Comparison of ENCODE assay signal across 8 mouse cellular contexts in the genomic region with DNA sequence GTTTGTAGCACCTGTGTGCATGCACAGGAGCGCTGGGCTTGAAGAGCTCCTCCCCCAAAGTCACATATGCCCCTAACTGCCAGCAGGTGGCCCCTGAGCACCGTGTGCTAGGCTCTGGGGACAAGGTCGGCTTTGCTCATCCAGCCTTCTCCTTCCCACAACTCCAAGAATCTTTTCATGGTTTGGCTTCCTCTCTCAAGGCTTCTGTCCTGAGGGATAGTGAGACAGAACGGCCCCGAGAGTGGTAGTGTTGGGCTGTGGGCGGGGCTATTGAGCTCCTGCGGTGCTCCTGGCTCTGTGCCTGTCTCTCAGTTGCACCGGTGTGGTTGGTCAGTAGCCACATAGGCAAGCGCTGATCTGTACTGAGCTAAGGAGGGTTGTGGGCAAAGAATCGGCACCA.
A peak's percentile ranks its signal among the peaks of the same experiment; 100 is the strongest.
DNase-seq lines count a peak whose midpoint lies in the region; ATAC-seq and TF ChIP-seq lines count a peak whose summit lies in the region.

No protein-coding gene starts in this region.

- peaks cover 0 to 2% of the 10 kb centered on the region in 2 experiments; a peak in 1 of 4 replicates for H3K4me1 ChIP-seq in ES-E14 (ENCODE audit: control insufficient read depth in 2 of 2, insufficient read depth in 2 of 2, low read length in 2 of 2, poor library complexity in 1 of 2)
- peaks cover 8% of the 10 kb centered on the region for H3K4me1 ChIP-seq in forebrain, embryonic 10.5 days
- H3K4me1 ChIP-seq in hindbrain, embryonic 10.5 days (replicated peaks): peaks cover 7% of the 10 kb centered on the region; the same call in 1 of the 2 replicates
- peaks cover 4% of the 10 kb centered on the region for H3K4me1 ChIP-seq in lung, embryonic 15.5 days

- peak; percentile 73 for DNase-seq in ES-E14 (ENCODE audit: low read depth, low spot score)
- peak; percentile 65 to 70 for DNase-seq in adrenal gland, postnatal 36 days
- peak; percentile 62 for DNase-seq in forebrain, embryonic 10.5 days (ENCODE audit: extremely low spot score, low spot score)
- DNase-seq in hindbrain, embryonic 10.5 days (ENCODE audit: low spot score): peak; percentile 66
- DNase-seq in layer of hippocampus, adult 8-10 months (ENCODE audit: low spot score in 2 of 2): peak; percentile 18 to 48
- peak; percentile 45 for DNase-seq in ovary, postnatal 36 days (ENCODE audit: low spot score)

- no peak overlapping the region for H3K27ac ChIP-seq in ES-E14 (ENCODE audit: insufficient read depth, low read depth, low read length, poor library complexity, severe bottlenecking)
- peak overlapping the region; percentile 86 for H3K27ac ChIP-seq in forebrain, embryonic 10.5 days
- peak overlapping the region; percentile 83 for H3K27ac ChIP-seq in hindbrain, embryonic 10.5 days
- no peak overlapping the region for H3K27ac ChIP-seq in lung, embryonic 15.5 days

- peak overlapping the region; percentile 60 for H3K4me2 ChIP-seq in lung, embryonic 15.5 days

- no peaks in the 10 kb centered on the region for H3K27me3 ChIP-seq in forebrain, embryonic 10.5 days (ENCODE audit: poor library complexity, severe bottlenecking)
- H3K27me3 ChIP-seq in hindbrain, embryonic 10.5 days (ENCODE audit: insufficient read depth, poor library complexity, severe bottlenecking): no peaks in the 10 kb centered on the region
- H3K27me3 ChIP-seq in lung, embryonic 15.5 days: no peaks in the 10 kb centered on the region

- H3K4me3 ChIP-seq in ES-E14 (ENCODE audit: insufficient read depth in 1 of 2, low read depth in 1 of 2, low read length in 2 of 2, poor library complexity in 1 of 2, severe bottlenecking in 1 of 2): peak overlapping the region in 1 of 2 experiments; percentile 58; a peak in 2 of 4 replicates
- peak overlapping the region; percentile 33 for H3K4me3 ChIP-seq in forebrain, embryonic 10.5 days
- H3K4me3 ChIP-seq in hindbrain, embryonic 10.5 days: no peak overlapping the region; the same call in 1 of the 2 replicates
- H3K4me3 ChIP-seq in lung, embryonic 15.5 days: peak overlapping the region; percentile 28

- H3K36me3 ChIP-seq in ES-E14 (ENCODE audit: control insufficient read depth, insufficient read depth, low read length, poor library complexity, severe bottlenecking): no peaks in the 10 kb centered on the region
- no peaks in the 10 kb centered on the region for H3K36me3 ChIP-seq in forebrain, embryonic 10.5 days (replicated peaks)
- no peaks in the 10 kb centered on the region for H3K36me3 ChIP-seq in hindbrain, embryonic 10.5 days
- H3K36me3 ChIP-seq in lung, embryonic 15.5 days: no peaks in the 10 kb centered on the region

- H3K9me3 ChIP-seq in ES-E14 (ENCODE audit: control insufficient read depth, insufficient read depth, low read depth, low read length): no peaks in the 10 kb centered on the region
- no peaks in the 10 kb centered on the region for H3K9me3 ChIP-seq in forebrain, embryonic 10.5 days
- H3K9me3 ChIP-seq in hindbrain, embryonic 10.5 days: no peaks in the 10 kb centered on the region
- H3K9me3 ChIP-seq in lung, embryonic 15.5 days: no peaks in the 10 kb centered on the region

- 14% methylated on average over 10 of the region's 10 CpGs for WGBS in forebrain, embryonic 10.5 days
- 14% methylated on average over 10 of the region's 10 CpGs for WGBS in hindbrain, embryonic 10.5 days
- WGBS in lung, embryonic 15.5 days: 11% methylated on average over 10 of the region's 10 CpGs

- peak; percentile 84 for ATAC-seq in lung, embryonic 15.5 days (ENCODE audit: borderline replicate concordance, extremely low read depth, low FRiP score, low TSS enrichment)
- no peak; the same call in 1 of the 2 replicates for ATAC-seq in monocyte, adult 5-6 weeks (replicated peaks; ENCODE audit: insufficient number of reproducible peaks, low FRiP score, low TSS enrichment, poor library complexity, severe bottlenecking)

- in situ Hi-C loops in ES-E14 (cut with MboI; ENCODE audit: low sequenced_read_pairs in 2 of 2, unreplicated experiment in 2 of 2): no loop called here

- H3K9ac ChIP-seq in ES-E14 (ENCODE audit: insufficient read depth, low read depth, low read length, poor library complexity, severe bottlenecking): peak overlapping the region; percentile 10; the same call in 1 of the 2 replicates
- H3K9ac ChIP-seq in lung, embryonic 15.5 days: 0 out of 2 replicates have a peak overlapping the region, but pooled peaks have one; percentile 31

TF ChIP-seq in ES-E14, 5 proteins besides CTCF, POLR2A, EP300 and RAD21:
- TF ChIP-seq ZC3H11A (IDR thresholded peaks at IDR 0.05; ENCODE audit: borderline replicate concordance, low read depth, low read length): peak; percentile 98
- no peak for TF ChIP-seq ZNF384 (IDR thresholded peaks at IDR 0.05; ENCODE audit: low read depth, low read length)
- no peak for TF ChIP-seq CHD2 (IDR thresholded peaks at IDR 0.05; ENCODE audit: low read depth, low read length)

Comparison
In these comparisons a context has a peak if more than half of its experiments do, and no peak if none do; other contexts are left out.
1. H3K27ac ChIP-seq: peak in forebrain, embryonic 10.5 days (single experiment) and hindbrain, embryonic 10.5 days (single experiment); none in ES-E14 (single experiment) and lung, embryonic 15.5 days (single experiment).
2. Peak in every context shown above with its lines, with median percentiles within 50 percentile points of each other: DNase-seq.